Mouse (Mus musculus) midbrain, embryonic 15.5 days (tissue): ENCODE results near the gene Aicda. TPM values are rescaled to one million over a fixed set of nuclear protein-coding genes. Genes with fewer than 3 reads are reported as not detected.
A peak's percentile ranks its signal among the peaks of the same experiment; 100 is the strongest.
"Not testable (repeated sequence)": the region's sequence is repeated elsewhere in the genome, so short reads cannot be mapped to it uniquely, and the experiment has no call there.

ENCODE experiments used
- ATAC-seq: fragments of 200-750 bp; cut with Nextera tagmentation; replicated peaks from 2 replicates; pipeline ENCODE4 v1.8.0; 2017; ENCODE audit warnings: moderate TSS enrichment
- H3K27ac ChIP-seq: fragments of 300-500 bp; sonication (generic); 2 replicates; pipeline ENCODE4 v1.5.1; 2015; ENCODE audit warnings: mild to moderate bottlenecking, inconsistent platforms
- H3K27me3 ChIP-seq: fragments of 300-500 bp; sonication (generic); replicated peaks from 2 replicates; pipeline ENCODE4 v1.6.1; 2015; ENCODE audit warnings: inconsistent platforms
- H3K36me3 ChIP-seq: fragments of 300-500 bp; sonication (generic); replicated peaks from 2 replicates; pipeline ENCODE4 v1.6.1; 2015; ENCODE audit warnings: inconsistent platforms
- H3K4me1 ChIP-seq: fragments of 300-500 bp; sonication (generic); 2 replicates; pipeline ENCODE4 v1.6.1; 2015; ENCODE audit warnings: inconsistent platforms
- H3K4me2 ChIP-seq: fragments of 300-500 bp; sonication (generic); 2 replicates; pipeline ENCODE4 v1.6.1; 2015; ENCODE audit warnings: inconsistent platforms, mild to moderate bottlenecking, moderate library complexity
- H3K4me3 ChIP-seq: fragments of 300-500 bp; sonication (generic); 2 replicates; pipeline ENCODE4 v1.5.1; 2015; ENCODE audit warnings: mild to moderate bottlenecking, inconsistent platforms
- H3K9ac ChIP-seq: fragments of 300-500 bp; sonication (generic); 2 replicates; pipeline ENCODE4 v1.6.1; 2015; ENCODE audit warnings: mild to moderate bottlenecking, inconsistent platforms
- H3K9me3 ChIP-seq: fragments of 300-500 bp; sonication (generic); 2 replicates; pipeline ENCODE4 v1.6.1; 2016; ENCODE audit warnings: inconsistent platforms
- WGBS: fragments of 180-500 bp; shearing (Covaris S2); methylation state at CpG from one replicate; pipeline ENCODE4 v1.1.7; 2015; ENCODE audit warnings: mixed read lengths; 5-methylcytosine and 5-hydroxymethylcytosine counted together
- polyA plus RNA-seq: library from polyadenylated mRNA; unstranded; fragments of >200 nt; fragmentation: Nextera tagmentation; extraction: Ambion mirVana; gene quantifications from 2 replicates; pipeline ENCODE4 v1.2.1, GENCODE M21; 2015

The Aicda gene
- 0.40 and 0.56 TPM in 2 replicates for polyA plus RNA-seq

DNA sequence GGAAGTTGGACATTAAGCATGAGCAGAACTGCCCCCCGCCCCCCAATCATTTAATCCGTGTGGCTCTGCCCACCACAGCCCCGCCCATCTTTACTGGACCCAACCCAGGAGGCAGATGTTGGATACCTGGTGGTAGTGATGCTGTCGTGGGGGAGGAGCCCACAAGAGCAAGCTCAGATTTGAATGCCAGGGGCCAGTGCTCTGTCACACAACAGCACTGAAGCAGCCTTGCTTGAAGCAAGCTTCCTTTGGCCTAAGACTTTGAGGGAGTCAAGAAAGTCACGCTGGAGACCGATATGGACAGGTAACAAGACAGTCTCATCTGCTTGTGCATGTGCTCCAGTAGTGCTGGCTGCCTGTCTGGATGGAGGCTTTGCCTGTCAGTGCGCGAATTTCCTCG is at the start of gene Aicda:
TSS of gene Aicda (plus strand) at position 196 of the 400 bp plus-strand sequence.
- 60% methylated on average over 9 of the region's 9 CpGs for WGBS

DNA sequence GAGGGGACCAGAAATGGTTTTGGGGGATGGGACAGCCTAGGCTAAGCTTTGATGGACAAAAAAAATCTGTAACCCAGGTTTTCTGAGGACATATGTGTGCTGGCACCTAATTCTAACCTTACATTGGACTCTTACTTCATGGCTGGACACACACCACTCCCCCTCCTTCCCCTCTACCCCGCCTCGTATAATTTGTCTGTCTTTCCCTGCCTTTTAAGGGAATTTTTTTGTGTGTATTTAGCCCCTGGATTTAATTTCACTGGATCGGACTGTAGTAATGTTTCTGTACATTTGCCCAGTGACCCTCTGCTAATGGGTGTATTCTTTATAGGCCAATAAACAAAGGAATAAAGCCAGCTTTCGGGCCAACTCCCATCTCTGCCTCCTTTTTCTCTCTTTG is 48.6 kb upstream of the Aicda start:
- Histone ChIP-seq H3K4me1 (no peaks in the 10 kb centered on the region), H3K36me3 (no peaks in the 10 kb centered on the region), H3K27me3 (no peaks in the 10 kb centered on the region), H3K9ac (no peak overlapping the region), H3K9me3 (no peaks in the 10 kb centered on the region), H3K4me2 (no peak overlapping the region), H3K4me3 (no peak overlapping the region), H3K27ac (no peak overlapping the region)
- 76% methylated on average over 4 of the region's 4 CpGs for WGBS
- no peak for ATAC-seq

More for the DNA sequence above, at the start of gene Aicda:
- H3K4me2 ChIP-seq = no peak within 1 kb of the TSS
- no peak within 1 kb of the TSS for H3K27ac ChIP-seq
- no peaks in the 10 kb centered on the region for H3K36me3 ChIP-seq
- no peak within 1 kb of the TSS for H3K9ac ChIP-seq
- no peak within 1 kb of the TSS for H3K4me3 ChIP-seq
- peaks cover 7% of the 10 kb centered on the region for H3K4me1 ChIP-seq
- no peak for ATAC-seq
- H3K9me3 ChIP-seq = no peaks in the 10 kb centered on the region
- no peaks in the 10 kb centered on the region for H3K27me3 ChIP-seq

DNA sequence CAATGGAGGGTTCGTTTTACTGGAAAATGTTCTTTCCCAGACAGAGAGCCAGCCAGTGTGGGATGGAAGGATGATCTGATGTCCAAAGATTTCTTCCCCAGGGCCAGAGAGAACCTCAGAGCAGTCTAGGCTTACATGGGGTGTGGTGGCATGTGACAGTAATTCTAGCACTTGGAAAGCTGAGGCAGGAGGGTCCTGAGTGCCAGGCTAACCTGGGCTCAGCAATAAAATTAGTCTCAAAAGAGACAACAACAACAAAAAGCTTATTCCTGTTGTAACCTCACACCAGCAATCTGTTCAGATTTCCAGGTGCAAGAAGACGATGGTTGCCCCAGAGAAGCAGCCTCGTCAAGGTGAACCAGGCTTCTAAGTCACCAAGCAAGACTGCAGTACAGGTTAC is 48.1 kb upstream of the Aicda start, which contains the start of gene Mfap5:
TSS of gene Mfap5 (plus strand) at position 301 of the 400 bp plus-strand sequence.
- Histone ChIP-seq H3K27me3 (no peaks in the 10 kb centered on the region), H3K36me3 (no peaks in the 10 kb centered on the region), H3K4me3 (no peak within 1 kb of the TSS), H3K4me1 (no peaks in the 10 kb centered on the region), H3K9me3 (no peaks in the 10 kb centered on the region), H3K4me2 (no peak within 1 kb of the TSS), H3K9ac (no peak within 1 kb of the TSS), H3K27ac (no peak within 1 kb of the TSS)
- no peak for ATAC-seq
- WGBS = 93% methylated on average over 3 of the region's 3 CpGs

DNA sequence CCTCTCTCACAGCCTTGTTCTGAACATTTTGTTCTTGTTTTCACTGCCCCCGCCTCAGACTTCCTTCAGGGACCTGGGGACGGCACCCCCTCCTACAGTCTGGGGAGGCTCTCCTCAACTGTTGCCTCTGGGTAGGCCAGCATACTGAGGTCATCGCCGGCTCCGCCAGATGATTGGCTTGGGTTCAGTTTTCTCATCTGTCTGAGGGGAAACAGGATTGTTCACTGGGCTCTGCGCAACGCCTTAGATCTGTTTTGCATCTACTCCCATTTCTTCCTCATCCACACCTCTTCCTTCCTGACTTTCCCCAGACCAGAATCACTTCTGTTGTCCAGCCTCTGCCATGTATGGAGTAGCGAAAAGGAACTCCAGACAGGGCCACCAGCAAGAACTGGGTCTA is 45.1 kb upstream of the Aicda start:
- no peaks in the 10 kb centered on the region for H3K27me3 ChIP-seq
- H3K4me3 ChIP-seq = no peak overlapping the region
- no peaks in the 10 kb centered on the region for H3K36me3 ChIP-seq
- no peaks in the 10 kb centered on the region for H3K9me3 ChIP-seq
- H3K9ac ChIP-seq = no peak overlapping the region
- WGBS = 85% methylated on average over 8 of the region's 8 CpGs
- no peaks in the 10 kb centered on the region for H3K4me1 ChIP-seq
- H3K4me2 ChIP-seq = no peak overlapping the region
- H3K27ac ChIP-seq = no peak overlapping the region
- ATAC-seq = no peak

DNA sequence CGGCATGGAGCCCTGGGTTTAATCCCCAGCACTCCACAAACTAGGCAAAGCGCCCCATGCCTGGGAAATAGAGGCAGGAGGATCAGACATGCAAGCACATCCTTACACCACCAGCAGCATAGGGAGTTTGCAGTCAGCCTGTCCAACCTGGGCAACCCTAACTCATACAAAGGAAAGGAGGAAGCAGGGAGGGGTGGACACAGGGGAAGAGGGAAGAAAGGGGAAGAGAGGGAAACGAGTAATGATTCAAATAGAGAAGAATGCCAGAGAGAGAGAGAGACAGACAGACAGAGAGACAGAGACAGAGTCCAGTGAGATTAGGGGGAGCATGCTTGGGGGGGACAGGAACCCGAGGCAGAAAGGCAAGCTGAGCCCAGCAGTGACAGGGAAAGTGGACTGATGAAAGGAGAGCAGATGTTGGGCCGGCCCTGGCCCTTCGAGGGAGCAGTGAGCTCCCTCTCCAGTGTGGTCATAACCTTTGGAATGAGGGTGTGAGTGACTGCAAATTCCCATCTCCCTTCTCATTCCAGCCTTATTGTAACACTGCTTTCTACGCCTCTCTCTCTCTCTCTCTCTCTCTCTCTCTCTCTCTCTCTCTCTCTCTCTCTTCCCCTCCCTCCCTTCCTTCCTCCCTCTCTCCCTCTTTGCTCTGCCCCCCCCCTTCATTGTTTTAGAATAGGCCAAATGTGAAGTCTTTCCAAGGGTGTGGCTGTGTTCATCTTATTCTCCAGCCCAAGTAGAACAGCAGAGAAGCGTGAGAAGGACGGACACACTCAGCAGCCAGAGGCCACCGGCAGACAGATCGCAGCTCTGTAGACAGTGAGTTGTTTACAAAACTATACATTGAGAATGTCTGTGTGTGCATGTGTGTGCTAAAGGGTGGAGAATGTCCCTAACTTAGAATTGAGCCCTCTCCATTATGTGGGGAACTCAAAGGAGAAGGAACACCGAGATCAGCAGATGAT is 40.4 kb upstream of the Aicda start:
- no peaks in the 10 kb centered on the region for H3K9me3 ChIP-seq
- no peaks in the 10 kb centered on the region for H3K27me3 ChIP-seq
- no peak overlapping the region for H3K4me3 ChIP-seq
- H3K4me1 ChIP-seq = no peaks in the 10 kb centered on the region
- H3K27ac ChIP-seq = no peak overlapping the region
- no peak for ATAC-seq
- H3K36me3 ChIP-seq = no peaks in the 10 kb centered on the region
- WGBS = 68% methylated on average over 12 of the region's 12 CpGs
- no peak overlapping the region for H3K9ac ChIP-seq
- no peak overlapping the region for H3K4me2 ChIP-seq

DNA sequence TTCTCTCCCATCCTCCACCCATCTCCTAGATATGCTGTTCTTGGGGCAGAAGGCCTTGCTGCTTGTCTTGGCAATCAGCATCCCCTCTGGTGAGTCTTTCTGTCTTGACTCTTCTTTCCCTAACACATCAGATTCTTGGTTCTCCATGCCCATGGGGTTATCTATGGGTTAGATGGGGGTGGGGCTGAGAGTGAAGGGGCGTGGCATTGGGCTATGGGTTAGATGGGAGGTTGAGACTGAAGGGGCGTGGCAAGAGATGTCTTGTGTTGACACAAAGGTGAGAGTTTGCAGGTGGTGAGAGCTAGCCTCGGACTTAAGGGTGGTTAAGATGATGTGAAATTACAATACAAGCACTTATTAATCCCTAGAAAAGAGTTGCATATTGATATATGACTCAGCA is 39.3 kb upstream of the Aicda start:
- no peaks in the 10 kb centered on the region for H3K4me1 ChIP-seq
- H3K9ac ChIP-seq = no peak overlapping the region
- H3K27ac ChIP-seq = no peak overlapping the region
- H3K4me3 ChIP-seq = no peak overlapping the region
- whole genome bisulfite sequencing = 86% methylated on average over 3 of the region's 3 CpGs
- ATAC-seq = no peak
- no peaks in the 10 kb centered on the region for H3K27me3 ChIP-seq
- no peak overlapping the region for H3K4me2 ChIP-seq
- no peaks in the 10 kb centered on the region for H3K36me3 ChIP-seq
- no peaks in the 10 kb centered on the region for H3K9me3 ChIP-seq

DNA sequence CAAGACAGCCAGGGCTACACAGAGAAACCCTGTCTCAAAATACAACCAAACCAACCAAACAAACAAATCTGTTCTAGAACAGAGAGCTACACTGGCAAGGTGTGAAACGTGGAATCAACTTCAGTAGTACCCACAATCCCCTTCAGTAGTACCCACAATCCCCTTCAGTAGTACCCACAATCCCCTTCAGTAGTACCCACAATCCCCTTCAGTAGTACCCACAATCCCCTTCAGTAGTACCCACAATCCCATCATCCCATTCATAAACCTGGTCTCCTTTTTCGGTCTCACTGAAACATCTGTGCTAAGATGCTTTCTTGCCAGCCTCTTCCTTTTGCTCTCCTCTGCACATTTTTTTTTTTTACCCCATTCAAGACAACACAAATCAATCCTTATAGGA is 37.8 kb upstream of the Aicda start:
- not testable (repeated sequence) for ATAC-seq, H3K36me3 ChIP-seq, H3K27ac ChIP-seq, H3K4me1 ChIP-seq, H3K9ac ChIP-seq, H3K27me3 ChIP-seq, H3K9me3 ChIP-seq, H3K4me3 ChIP-seq, H3K4me2 ChIP-seq
- WGBS = 80% methylated on average over 2 of the region's 2 CpGs

DNA sequence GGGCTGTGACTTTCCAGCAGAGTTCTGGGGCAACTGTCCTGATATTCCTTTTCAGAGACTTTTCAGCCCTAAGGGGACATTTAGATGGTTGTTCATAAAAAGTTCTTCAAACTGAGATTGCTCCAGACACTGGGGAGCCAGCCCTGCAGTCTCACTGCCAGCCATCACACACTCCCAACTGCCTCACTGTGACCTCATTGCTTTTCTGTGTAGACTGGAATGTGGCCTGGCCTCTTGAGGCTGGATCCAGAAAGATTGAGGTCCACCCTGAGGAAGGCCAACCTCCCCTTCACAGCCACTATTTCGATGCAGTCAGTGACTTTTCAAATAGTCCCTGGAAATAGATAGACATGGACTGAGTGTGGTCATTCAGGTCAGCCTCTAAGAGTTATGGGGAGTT is 35.9 kb upstream of the Aicda start:
- Histone ChIP-seq H3K9ac (no peak overlapping the region), H3K4me1 (no peaks in the 10 kb centered on the region), H3K27ac (no peak overlapping the region), H3K4me2 (no peak overlapping the region), H3K9me3 (no peaks in the 10 kb centered on the region), H3K36me3 (no peaks in the 10 kb centered on the region), H3K4me3 (no peak overlapping the region), H3K27me3 (no peaks in the 10 kb centered on the region)
- 97% methylated on average over 1 of the region's 1 CpGs for WGBS
- ATAC-seq = no peak

DNA sequence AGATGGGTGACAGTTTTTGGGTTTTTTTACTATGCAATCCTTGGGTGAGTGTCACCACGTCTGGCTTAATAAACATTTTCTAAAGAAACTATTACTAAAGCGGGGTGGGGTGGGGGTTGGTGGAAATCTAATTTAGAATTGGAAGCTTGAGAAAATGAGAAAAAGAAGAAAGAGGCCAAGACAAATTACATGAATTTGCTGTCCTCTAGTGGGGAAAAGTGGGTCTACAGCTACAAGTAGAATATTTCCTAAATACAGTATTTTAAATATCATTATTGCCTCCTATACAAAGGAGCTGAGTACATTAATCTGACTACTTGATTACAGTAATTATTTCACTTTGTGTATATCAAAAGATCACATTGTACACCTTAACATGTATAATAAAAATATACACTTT is 34.2 kb upstream of the Aicda start:
- H3K4me3 ChIP-seq = no peak overlapping the region
- H3K27ac ChIP-seq = no peak overlapping the region
- H3K9me3 ChIP-seq = no peaks in the 10 kb centered on the region
- no peak overlapping the region for H3K4me2 ChIP-seq
- H3K36me3 ChIP-seq = no peaks in the 10 kb centered on the region
- no peaks in the 10 kb centered on the region for H3K4me1 ChIP-seq
- no peaks in the 10 kb centered on the region for H3K27me3 ChIP-seq
- WGBS = 27% methylated on average over 2 of the region's 2 CpGs
- 0 out of 2 replicates have a peak, but pooled peaks have one; percentile 8 for ATAC-seq
- no peak overlapping the region for H3K9ac ChIP-seq

DNA sequence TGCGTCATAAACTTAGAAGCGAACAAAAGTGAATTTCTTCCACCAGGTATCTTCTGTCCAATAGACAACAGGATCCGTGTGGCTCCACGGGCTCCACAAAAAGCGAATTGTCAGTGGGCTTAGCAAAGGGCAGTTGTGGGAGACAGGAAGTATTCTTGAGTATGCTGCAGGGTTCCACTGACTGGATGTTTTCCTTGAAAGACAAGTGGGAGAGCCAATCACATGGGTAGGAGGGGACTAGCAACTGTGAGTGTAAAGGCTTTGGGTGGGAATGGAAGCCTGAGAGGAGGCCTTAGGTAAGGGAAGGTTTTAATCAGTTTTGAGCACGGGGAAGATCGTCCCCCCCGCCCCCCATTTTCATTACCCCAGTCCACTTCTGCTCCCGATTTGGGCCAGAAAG is 31.0 kb upstream of the Aicda start:
- no peaks in the 10 kb centered on the region for H3K36me3 ChIP-seq
- no peaks in the 10 kb centered on the region for H3K27me3 ChIP-seq
- ATAC-seq = peak; percentile 89
- peak overlapping the region; percentile 15; the same call in 1 of the 2 replicates for H3K4me2 ChIP-seq
- H3K4me1 ChIP-seq = no peaks in the 10 kb centered on the region
- H3K9me3 ChIP-seq = no peaks in the 10 kb centered on the region
- no peak overlapping the region for H3K27ac ChIP-seq
- no peak overlapping the region for H3K9ac ChIP-seq
- H3K4me3 ChIP-seq = no peak overlapping the region
- WGBS = 74% methylated on average over 9 of the region's 9 CpGs

DNA sequence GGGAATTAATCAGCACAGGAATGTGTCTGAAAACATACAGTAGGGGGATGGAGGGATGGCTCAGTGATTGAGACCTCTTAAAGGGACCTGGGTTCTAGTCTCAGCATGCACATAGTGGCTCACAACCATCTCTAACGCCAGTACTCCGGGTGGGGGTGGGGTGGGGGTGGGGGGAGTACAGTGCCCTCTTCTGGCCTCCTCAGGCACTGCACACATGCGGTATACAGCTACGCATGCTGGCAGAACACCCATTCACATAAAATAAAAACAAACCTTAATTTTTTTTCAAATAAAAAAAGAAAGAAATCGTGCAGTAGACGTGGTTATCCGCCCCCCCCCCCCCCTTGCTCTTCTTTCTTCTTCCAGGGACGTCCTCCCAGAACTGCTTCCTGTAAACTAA is 30.3 kb upstream of the Aicda start:
- Histone ChIP-seq H3K36me3 (no peaks in the 10 kb centered on the region), H3K9me3 (no peaks in the 10 kb centered on the region), H3K4me1 (no peaks in the 10 kb centered on the region), H3K27ac (no peak overlapping the region), H3K4me3 (no peak overlapping the region), H3K27me3 (no peaks in the 10 kb centered on the region), H3K9ac (no peak overlapping the region), H3K4me2 (no peak overlapping the region)
- ATAC-seq = no peak
- WGBS = 83% methylated on average over 8 of the region's 8 CpGs

DNA sequence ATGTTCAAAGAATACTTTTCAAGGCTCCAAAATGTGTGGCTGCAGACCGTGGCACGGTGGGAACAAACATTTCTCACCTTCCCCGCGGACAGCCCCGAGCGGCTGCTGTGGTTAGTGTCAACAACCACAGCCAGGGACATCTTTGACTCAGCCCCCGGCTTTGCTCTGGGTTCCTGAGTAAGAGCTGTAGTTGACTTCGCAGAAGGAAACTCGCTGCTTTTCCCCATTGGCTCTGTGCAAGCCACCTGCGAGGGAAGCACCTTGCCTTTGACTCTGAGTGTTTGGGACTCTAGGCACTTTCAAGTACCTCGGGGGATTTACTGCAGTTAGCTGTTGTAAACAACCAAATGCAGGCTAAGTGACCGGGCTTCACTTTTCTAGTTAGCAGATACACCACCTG is 26.0 kb upstream of the Aicda start:
- Histone ChIP-seq H3K36me3 (no peaks in the 10 kb centered on the region), H3K4me2 (no peak overlapping the region), H3K9ac (no peak overlapping the region), H3K27me3 (no peaks in the 10 kb centered on the region), H3K4me1 (no peaks in the 10 kb centered on the region), H3K27ac (no peak overlapping the region), H3K9me3 (no peaks in the 10 kb centered on the region), H3K4me3 (no peak overlapping the region)
- ATAC-seq = no peak
- 66% methylated on average over 12 of the region's 12 CpGs for WGBS

DNA sequence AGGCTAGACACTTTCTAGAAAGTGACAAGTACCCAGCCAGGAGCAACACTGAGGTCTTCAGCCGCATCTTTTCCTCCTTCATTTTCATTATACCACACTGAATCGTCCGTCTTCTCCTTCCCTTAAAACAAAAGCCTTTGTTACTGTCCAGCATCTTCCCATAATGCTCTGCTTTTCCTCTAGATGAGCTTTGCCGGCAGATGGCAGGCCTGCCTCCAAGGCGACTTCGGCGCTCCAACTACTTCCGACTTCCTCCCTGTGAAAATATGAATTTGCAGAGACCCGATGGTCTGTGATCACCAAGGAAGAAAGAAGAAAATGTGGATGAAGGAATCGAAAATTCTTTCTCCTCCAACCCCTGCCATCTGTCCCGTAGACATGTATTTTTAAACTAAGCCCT is 25.5 kb upstream of the Aicda start:
- no peaks in the 10 kb centered on the region for H3K36me3 ChIP-seq
- no peaks in the 10 kb centered on the region for H3K4me1 ChIP-seq
- 79% methylated on average over 11 of the region's 11 CpGs for WGBS
- H3K4me3 ChIP-seq = no peak overlapping the region
- no peaks in the 10 kb centered on the region for H3K27me3 ChIP-seq
- no peaks in the 10 kb centered on the region for H3K9me3 ChIP-seq
- no peak for ATAC-seq
- H3K27ac ChIP-seq = no peak overlapping the region
- no peak overlapping the region for H3K4me2 ChIP-seq
- no peak overlapping the region for H3K9ac ChIP-seq
